ENCODE assay signal across 10 mouse cellular contexts in the genomic region with DNA sequence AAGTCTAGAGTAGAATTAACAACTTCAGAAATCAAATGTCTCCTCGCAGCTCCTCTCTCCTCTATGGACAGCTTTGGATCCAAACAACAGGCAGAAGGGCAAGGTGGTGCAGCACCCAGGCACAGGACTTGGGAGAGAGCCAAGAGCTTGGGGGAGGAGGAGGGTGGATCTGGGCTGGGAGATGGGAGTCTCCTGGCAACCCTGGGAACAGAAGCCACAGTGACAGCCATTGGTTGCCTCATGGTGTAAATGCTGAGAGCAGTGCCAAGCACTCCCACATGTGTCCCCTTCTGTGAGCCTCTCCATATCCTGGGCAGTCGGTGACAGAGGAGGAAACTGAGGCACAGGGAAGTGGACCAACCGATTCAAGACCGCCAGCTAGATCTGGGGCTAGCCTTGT. TPM values are rescaled to one million over a fixed set of nuclear protein-coding genes. Genes with fewer than 3 reads are reported as not detected.
DNase-seq lines count a peak whose midpoint lies in the region; ATAC-seq lines count a peak whose summit lies in the region.
"Had no signal": no experiment of that assay in that cellular context is flagged by ENCODE, and none has a peak within 500 bp of the region (broad histone marks: within the 10 kb centered on the region; RNA-seq: fewer than 3 reads in every experiment).

No protein-coding gene starts in this region.

- H3K4me2 ChIP-seq in hindbrain, embryonic 11.5 days (replicated peaks; ENCODE audit: low read depth, low read length) = no peak overlapping the region
- peak overlapping the region; percentile 40 for H3K4me2 ChIP-seq in hindbrain, embryonic 14.5 days (replicated peaks)
- H3K4me2 ChIP-seq: embryonic facial prominence, embryonic 12.5 days had no signal

- H3K9me3 ChIP-seq in hindbrain, embryonic 11.5 days (ENCODE audit: control insufficient read depth, low read length) = no peaks in the 10 kb centered on the region
- H3K9me3 ChIP-seq in hindbrain, embryonic 10.5 days = no peaks in the 10 kb centered on the region
- no peaks in the 10 kb centered on the region for H3K9me3 ChIP-seq in hindbrain, embryonic 14.5 days (ENCODE audit: control insufficient read depth, low read length)
- H3K9me3 ChIP-seq: embryonic facial prominence, embryonic 12.5 days had no signal

- no peaks in the 10 kb centered on the region for H3K4me1 ChIP-seq in hindbrain, embryonic 11.5 days (replicated peaks; ENCODE audit: control insufficient read depth, insufficient read depth, low read length)
- H3K4me1 ChIP-seq in hindbrain, embryonic 10.5 days (replicated peaks) = peaks cover 7% of the 10 kb centered on the region; the same call in 1 of the 2 replicates
- H3K4me1 ChIP-seq in hindbrain, embryonic 14.5 days (replicated peaks; ENCODE audit: control insufficient read depth, insufficient read depth, low read length) = peaks cover 28% of the 10 kb centered on the region

- H3K27me3 ChIP-seq in hindbrain, embryonic 11.5 days (ENCODE audit: control insufficient read depth, insufficient read depth, low read length) = no peaks in the 10 kb centered on the region
- H3K27me3 ChIP-seq in hindbrain, embryonic 10.5 days (ENCODE audit: insufficient read depth, poor library complexity, severe bottlenecking) = no peaks in the 10 kb centered on the region
- H3K27me3 ChIP-seq in hindbrain, embryonic 14.5 days (ENCODE audit: control insufficient read depth, insufficient read depth, low read length) = no peaks in the 10 kb centered on the region

- intact Hi-C loops in gastrocnemius, postnatal 14 days (cut with DNase I; ENCODE audit: low total_unique reads) = loop anchor here (2.0 to 10.0 kb wide), 2 partner anchors 146 to 202 kb away; no protein-coding TSS in a partner anchor

- peak; percentile 11 for DNase-seq in hindbrain, embryonic 11.5 days (ENCODE audit: low spot score)
- DNase-seq in hindbrain, embryonic 10.5 days (ENCODE audit: low spot score) = no peak
- peak; percentile 33 for DNase-seq in cerebellum, adult 9-11 months
- peak; percentile 72 for DNase-seq in hindbrain, embryonic 14.5 days (ENCODE audit: low spot score)
- peak; percentile 58 to 59 for DNase-seq in left cerebral cortex, adult 18-20 months (ENCODE audit: low spot score in 2 of 2)
- DNase-seq in retina, postnatal 7 days (ENCODE audit: low read depth, low spot score) = peak; percentile 29
- DNase-seq in gastrocnemius, postnatal 14 days = no peak

- 97% methylated on average over 4 of the region's 4 CpGs for WGBS in hindbrain, embryonic 11.5 days
- 92% methylated on average over 4 of the region's 4 CpGs for WGBS in hindbrain, embryonic 10.5 days
- WGBS in hindbrain, embryonic 14.5 days = 65% methylated on average over 4 of the region's 4 CpGs

- H3K36me3 ChIP-seq in hindbrain, embryonic 11.5 days (ENCODE audit: control insufficient read depth, insufficient read depth, low read length) = no peaks in the 10 kb centered on the region
- H3K36me3 ChIP-seq in hindbrain, embryonic 10.5 days = no peaks in the 10 kb centered on the region
- no peaks in the 10 kb centered on the region for H3K36me3 ChIP-seq in hindbrain, embryonic 14.5 days (replicated peaks; ENCODE audit: control insufficient read depth, insufficient read depth)
- H3K36me3 ChIP-seq: embryonic facial prominence, embryonic 12.5 days had no signal

- ATAC-seq in hindbrain, embryonic 11.5 days (ENCODE audit: low FRiP score) = no peak
- peak; percentile 78 for ATAC-seq in hindbrain, embryonic 14.5 days (ENCODE audit: low FRiP score)
- no peak for ATAC-seq in CD4-positive, CD25-positive, alpha-beta regulatory T cell, adult 4 months

- no peak overlapping the region for H3K27ac ChIP-seq in hindbrain, embryonic 11.5 days (ENCODE audit: low read depth, low read length)
- H3K27ac ChIP-seq in hindbrain, embryonic 10.5 days = no peak overlapping the region
- H3K27ac ChIP-seq in hindbrain, embryonic 14.5 days = no peak overlapping the region
- H3K27ac ChIP-seq: embryonic facial prominence, embryonic 12.5 days; liver, embryonic 14.5 days had no signal

- H3K9ac ChIP-seq in hindbrain, embryonic 11.5 days (ENCODE audit: low read depth, low read length) = no peak overlapping the region
- peak overlapping the region; percentile 41; the same call in 1 of the 2 replicates for H3K9ac ChIP-seq in hindbrain, embryonic 14.5 days
- H3K9ac ChIP-seq: embryonic facial prominence, embryonic 12.5 days; liver, embryonic 14.5 days had no signal

- H3K4me3 ChIP-seq in hindbrain, embryonic 11.5 days (ENCODE audit: low read depth, low read length) = no peak overlapping the region
- H3K4me3 ChIP-seq in hindbrain, embryonic 10.5 days = no peak overlapping the region
- peak overlapping the region; percentile 24; the same call in 1 of the 2 replicates for H3K4me3 ChIP-seq in hindbrain, embryonic 14.5 days (replicated peaks; ENCODE audit: low read length)
- H3K4me3 ChIP-seq: embryonic facial prominence, embryonic 12.5 days had no signal

RNA-seq across cellular contexts. Expression of gene Pcp4, which starts 1.3 kb away (rescaled TPM):
- polyA plus RNA-seq in hindbrain, embryonic 11.5 days (2014; fragmentation: Nextera tagmentation; extraction: Ambion mirVana) = 69.2 and 92.0 TPM in 2 replicates
- polyA plus RNA-seq in hindbrain, embryonic 10.5 days (2016; fragmentation: Nextera tagmentation; extraction: Ambion mirVana) = 6.5 and 35.1 TPM in 2 replicates
- 347 and 386 TPM in 2 replicates for polyA plus RNA-seq in hindbrain, embryonic 14.5 days (2014; fragmentation: Nextera tagmentation; extraction: Ambion mirVana)
- total RNA-seq in left cerebral cortex, adult 18-20 months (2021) = 100 to 1,000 TPM; 432 to 480 TPM
- polyA plus RNA-seq in CD4-positive, CD25-positive, alpha-beta regulatory T cell, adult 4 months (2017; shearing (Covaris generic)) = not detected
- 1 to 10 TPM in 1 of 2 experiments, not detected in 1; 1.1 TPM for total RNA-seq in gastrocnemius, postnatal 14 days (2021)

RNA-seq across cellular contexts. Expression of gene Itgb2l, which starts 25.3 kb away (rescaled TPM):
- not detected in 2 replicates for polyA plus RNA-seq in hindbrain, embryonic 11.5 days (2014; fragmentation: Nextera tagmentation; extraction: Ambion mirVana)
- polyA plus RNA-seq in hindbrain, embryonic 10.5 days (2016; fragmentation: Nextera tagmentation; extraction: Ambion mirVana) = not detected in 2 replicates
- polyA plus RNA-seq in hindbrain, embryonic 14.5 days (2014; fragmentation: Nextera tagmentation; extraction: Ambion mirVana) = 0.12 TPM in 1 of 2 replicates, not detected in the other
- total RNA-seq in left cerebral cortex, adult 18-20 months (2021) = not detected
- not detected for polyA plus RNA-seq in CD4-positive, CD25-positive, alpha-beta regulatory T cell, adult 4 months (2017; shearing (Covaris generic))
- total RNA-seq in gastrocnemius, postnatal 14 days (2021) = not detected

Comparison
In these comparisons a context has a peak if more than half of its experiments do, and no peak if none do; other contexts are left out.
1. DNase-seq: peak in hindbrain, embryonic 11.5 days (single experiment), cerebellum, adult 9-11 months (single experiment), hindbrain, embryonic 14.5 days (single experiment), left cerebral cortex, adult 18-20 months (2 of 2) and retina, postnatal 7 days (single experiment); none in hindbrain, embryonic 10.5 days (single experiment) and gastrocnemius, postnatal 14 days (single experiment).